Mouse (Mus musculus) embryonic fibroblast, embryonic 13.5 days (primary cell): ENCODE results near the gene Fam160a1.

ENCODE experiments used
- CTCF ChIP-seq: IDR thresholded peaks from 2 replicates; pipeline ENCODE4 v1.5.1; 2011; ENCODE audit warnings: mild to moderate bottlenecking, control low read depth, low read length, moderate library complexity, borderline replicate concordance; ENCODE audit not compliant: insufficient read depth
- POLR2A ChIP-seq: IDR thresholded peaks from 2 replicates; pipeline ENCODE4 v1.6.1; 2011; ENCODE audit warnings: low read depth, mild to moderate bottlenecking, control low read depth, low read length, moderate library complexity

GRCm38 (mm10) chr3:85666736-85667135 is 150.4 kb downstream of the Fam160a1 start:
- TF ChIP-seq POLR2A (no peak), CTCF (no peak)
